Mouse (Mus musculus): Measurements from ENCODE around the gene Nck2.

DNA sequence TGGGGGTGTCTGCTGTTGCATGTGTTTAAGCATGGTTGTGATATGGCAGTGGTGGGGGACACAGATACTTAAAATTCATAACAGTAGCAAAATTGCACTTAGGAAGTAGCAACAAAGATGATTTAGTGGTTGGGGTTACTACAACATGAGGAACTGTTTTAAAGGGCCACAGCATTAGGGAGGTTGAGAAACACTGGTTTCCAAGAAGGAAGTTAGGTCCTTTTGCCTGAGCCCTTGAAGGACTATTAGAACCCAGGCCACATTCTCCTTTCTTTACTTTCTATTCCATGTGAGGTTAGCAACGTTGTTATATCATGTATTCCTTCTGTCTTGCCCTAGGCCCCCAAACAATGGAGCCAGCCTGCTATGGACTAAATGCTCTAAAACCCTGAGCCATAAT is 63.4 kb downstream of the Nck2 start:
- TF ChIP-seq CTCF (IDR thresholded peaks at IDR 0.05; ENCODE audit: low read depth) (no peak), EP300 (IDR thresholded peaks at IDR 0.05; ENCODE audit: low read depth) (no peak)
